Mouse (Mus musculus) adrenal gland, postnatal 36 days (tissue): ENCODE data around the gene Naa11. TPM values are rescaled to one million over a fixed set of nuclear protein-coding genes. Genes with fewer than 3 reads are reported as not detected.
A peak's percentile ranks its signal among the peaks of the same experiment; 100 is the strongest.

ENCODE experiments used
- DNase-seq, 2 experiments: peaks; one replicate each; pipeline ENCODE4 v3.0.0; 2021; ENCODE audit warnings: mixed read lengths in 1 of 2
- long read RNA-seq, 2 experiments: library from polyadenylated mRNA; stranded (forward); transcript quantifications; one replicate each; pipeline ENCODE4 v2.0.0; 2021; ENCODE audit warnings: borderline sequencing depth in 2 of 2
- total RNA-seq, 2 experiments: library from RNA; stranded (reverse); gene quantifications; 2 replicates each; pipeline ENCODE4 v1.2.3; 2021

Naa11 gene
- not detected for total RNA-seq
- long read RNA-seq, experiment 1 = 0 reads
- long read RNA-seq, experiment 2 = 0 reads

GRCm38 (mm10) chr5:97392160-97392559, at the start of gene Naa11:
Naa11 (minus strand) TSS chr5:97392379.
- no peak for DNase-seq

- DNase-seq = no peak
Measured at GRCm38 (mm10) chr5:97432512-97432911, 40.3 kb upstream of the Naa11 start.

GRCm38 (mm10) chr5:97429976-97430375, 37.8 kb upstream of the Naa11 start:
- DNase-seq = no peak

- DNase-seq = no peak
Measured at GRCm38 (mm10) chr5:97421669-97422068, 29.5 kb upstream of the Naa11 start.

- DNase-seq = no peak
Measured at GRCm38 (mm10) chr5:97417185-97417584, 25.0 kb upstream of the Naa11 start.

GRCm38 (mm10) chr5:97415837-97416236, 23.7 kb upstream of the Naa11 start:
- DNase-seq = no peak

- DNase-seq = no peak
Measured at GRCm38 (mm10) chr5:97413716-97414115, 21.5 kb upstream of the Naa11 start.

GRCm38 (mm10) chr5:97410190-97410589, 18.0 kb upstream of the Naa11 start:
- DNase-seq = no peak

- DNase-seq = no peak
Measured at GRCm38 (mm10) chr5:97409234-97409704, 17.1 kb upstream of the Naa11 start.

GRCm38 (mm10) chr5:97401042-97401441, 8.9 kb upstream of the Naa11 start:
- no peak for DNase-seq

GRCm38 (mm10) chr5:97397585-97397984, 5.4 kb upstream of the Naa11 start:
- DNase-seq = no peak

- no peak for DNase-seq
Measured at GRCm38 (mm10) chr5:97387622-97388021, 4.6 kb downstream of the Naa11 start.

- DNase-seq = no peak
Measured at GRCm38 (mm10) chr5:97384399-97384798, 7.8 kb downstream of the Naa11 start.

GRCm38 (mm10) chr5:97382548-97383222, 9.5 kb downstream of the Naa11 start:
- no peak for DNase-seq

- no peak for DNase-seq
Measured at GRCm38 (mm10) chr5:97379976-97380375, 12.2 kb downstream of the Naa11 start.

- DNase-seq = no peak
Measured at GRCm38 (mm10) chr5:97364781-97365180, 27.4 kb downstream of the Naa11 start.

- no peak for DNase-seq
Measured at GRCm38 (mm10) chr5:97364252-97364651, 27.9 kb downstream of the Naa11 start.

- DNase-seq = peak in 1 of 2 experiments; percentile 4
Measured at GRCm38 (mm10) chr5:97362539-97362938, 29.6 kb downstream of the Naa11 start.

- DNase-seq = no peak
Measured at GRCm38 (mm10) chr5:97359104-97359503, 33.1 kb downstream of the Naa11 start.

- DNase-seq = peak in 1 of 2 experiments; percentile 0
Measured at GRCm38 (mm10) chr5:97356135-97356534, 36.0 kb downstream of the Naa11 start.

- no peak for DNase-seq
Measured at GRCm38 (mm10) chr5:97355152-97355551, 37.0 kb downstream of the Naa11 start.

- DNase-seq = no peak
Measured at GRCm38 (mm10) chr5:97348760-97349159, 43.4 kb downstream of the Naa11 start.

- no peak for DNase-seq
Measured at GRCm38 (mm10) chr5:97348310-97348709, 43.9 kb downstream of the Naa11 start.

- no peak for DNase-seq
Measured at GRCm38 (mm10) chr5:97345732-97346253, 46.4 kb downstream of the Naa11 start.
